Mouse (Mus musculus): ENCODE measurements around the gene Olfm1. TPM values are rescaled to one million over a fixed set of nuclear protein-coding genes. Genes with fewer than 3 reads are reported as not detected.

Olfm1 gene
- 8.4 and 8.6 TPM in 2 replicates for polyA plus RNA-seq (2012; rRNA removed)

GRCm38 (mm10) chr2:28192821-28193689, at the start of gene Olfm1:
Gene Olfm1, plus strand, starts transcription at chr2:28192992.
- WGBS, result 1% methylated on average over 76 of the region's 76 CpGs
- no peak for DNase-seq (ENCODE audit: low read depth, low spot score)

GRCm38 (mm10) chr2:28143417-28144045, 49.3 kb upstream of the Olfm1 start:
- DNase-seq (ENCODE audit: low read depth, low spot score), result no peak
- 72% methylated on average over 13 of the region's 13 CpGs for WGBS

GRCm38 (mm10) chr2:28145702-28146101, 47.1 kb upstream of the Olfm1 start:
- no peak for DNase-seq (ENCODE audit: low read depth, low spot score)
- WGBS, result 73% methylated on average over 5 of the region's 5 CpGs

- WGBS, result 61% methylated on average over 4 of the region's 4 CpGs
Observed at GRCm38 (mm10) chr2:28146152-28146551, 46.6 kb upstream of the Olfm1 start.

GRCm38 (mm10) chr2:28146685-28147084, 46.1 kb upstream of the Olfm1 start:
- DNase-seq (ENCODE audit: low read depth, low spot score), result no peak
- 61% methylated on average over 4 of the region's 4 CpGs for WGBS

More at GRCm38 (mm10) chr2:28146152-28146551, 46.6 kb upstream of the Olfm1 start:
- no peak for DNase-seq (ENCODE audit: low read depth, low spot score)

GRCm38 (mm10) chr2:28147248-28147794, 45.5 kb upstream of the Olfm1 start:
- no peak for DNase-seq (ENCODE audit: low read depth, low spot score)

GRCm38 (mm10) chr2:28149688-28150087, 43.1 kb upstream of the Olfm1 start:
- DNase-seq (ENCODE audit: low read depth, low spot score), result no peak
- 78% methylated on average over 11 of the region's 11 CpGs for WGBS

More at GRCm38 (mm10) chr2:28147248-28147794, 45.5 kb upstream of the Olfm1 start:
- WGBS, result 73% methylated on average over 5 of the region's 5 CpGs

GRCm38 (mm10) chr2:28160568-28160967, 32.2 kb upstream of the Olfm1 start:
- 72% methylated on average over 7 of the region's 7 CpGs for WGBS
- DNase-seq (ENCODE audit: low read depth, low spot score), result no peak

- 77% methylated on average over 8 of the region's 8 CpGs for WGBS
- no peak for DNase-seq (ENCODE audit: low read depth, low spot score)
Observed at GRCm38 (mm10) chr2:28165570-28165969, 27.2 kb upstream of the Olfm1 start.

GRCm38 (mm10) chr2:28169336-28169735, 23.5 kb upstream of the Olfm1 start:
- WGBS, result 70% methylated on average over 12 of the region's 12 CpGs
- no peak for DNase-seq (ENCODE audit: low read depth, low spot score)

- 42% methylated on average over 6 of the region's 6 CpGs for WGBS
- no peak for DNase-seq (ENCODE audit: low read depth, low spot score)
Observed at GRCm38 (mm10) chr2:28171962-28172361, 20.8 kb upstream of the Olfm1 start.

- 57% methylated on average over 11 of the region's 11 CpGs for WGBS
- no peak for DNase-seq (ENCODE audit: low read depth, low spot score)
Observed at GRCm38 (mm10) chr2:28173225-28174141, 19.3 kb upstream of the Olfm1 start.

- no peak for DNase-seq (ENCODE audit: low read depth, low spot score)
- 63% methylated on average over 3 of the region's 3 CpGs for WGBS
Observed at GRCm38 (mm10) chr2:28174441-28174840, 18.4 kb upstream of the Olfm1 start.

- DNase-seq (ENCODE audit: low read depth, low spot score), result no peak
- 74% methylated on average over 6 of the region's 6 CpGs for WGBS
Observed at GRCm38 (mm10) chr2:28178600-28178999, 14.2 kb upstream of the Olfm1 start.

- DNase-seq (ENCODE audit: low read depth, low spot score), result no peak
- 37% methylated on average over 3 of the region's 3 CpGs for WGBS
Observed at GRCm38 (mm10) chr2:28180053-28180452, 12.7 kb upstream of the Olfm1 start.

- DNase-seq (ENCODE audit: low read depth, low spot score), result no peak
- whole genome bisulfite sequencing, result 46% methylated on average over 8 of the region's 8 CpGs
Observed at GRCm38 (mm10) chr2:28188398-28188944, 4.3 kb upstream of the Olfm1 start.

GRCm38 (mm10) chr2:28193690-28194087, 897 bp downstream of the Olfm1 start:
- no peak for DNase-seq (ENCODE audit: low read depth, low spot score)
- WGBS, result 35% methylated on average over 12 of the region's 12 CpGs

GRCm38 (mm10) chr2:28194962-28195617, 2.3 kb downstream of the Olfm1 start:
- no peak for DNase-seq (ENCODE audit: low read depth, low spot score)
- WGBS, result 41% methylated on average over 6 of the region's 6 CpGs

GRCm38 (mm10) chr2:28195726-28196125, 2.9 kb downstream of the Olfm1 start:
- whole genome bisulfite sequencing, result 40% methylated on average over 8 of the region's 8 CpGs
- no peak for DNase-seq (ENCODE audit: low read depth, low spot score)

Data from large intestine, adult 2 months (tissue).